Mouse (Mus musculus) heart, adult 8-10 months (tissue): ENCODE results near the gene Bcan. TPM values are rescaled to one million over a fixed set of nuclear protein-coding genes. Genes with fewer than 3 reads are reported as not detected.
A peak's percentile ranks its signal among the peaks of the same experiment; 100 is the strongest.

Experiments used
- DNase-seq: peaks from one replicate; pipeline ENCODE4 v3.0.0; 2022; ENCODE audit warnings: low spot score
- total RNA-seq, 4 experiments: library from RNA; stranded (reverse); gene quantifications; 2 replicates each; pipeline ENCODE4 v1.2.4; 2022

Bcan gene
- total RNA-seq, 4 experiments from 2014 or later = 0.09 to 0.69 (median 0.27) TPM; not detected in 1

DNA sequence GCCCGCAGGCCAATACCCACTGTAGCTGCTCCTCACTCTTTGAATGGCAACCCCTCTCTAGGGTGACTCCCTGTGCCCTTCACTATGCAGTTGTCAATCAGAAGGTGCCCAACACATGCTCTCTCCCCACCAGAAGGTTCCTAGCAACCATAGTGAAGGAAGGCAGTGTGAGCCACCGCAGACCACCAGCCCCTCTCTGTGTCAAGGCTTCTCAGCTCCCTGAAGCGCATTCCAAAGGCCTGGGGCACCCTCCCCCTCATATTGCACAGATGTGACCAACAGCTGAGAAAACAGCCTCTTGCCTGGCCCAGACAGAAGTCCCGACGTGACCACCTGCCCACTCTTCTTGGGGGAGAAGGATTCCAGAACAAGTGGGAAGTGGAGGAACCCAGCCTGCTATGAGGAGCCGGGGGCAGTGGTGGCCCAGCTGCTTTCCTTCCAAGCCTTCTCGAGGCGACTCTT lies 27.8 kb downstream of the Bcan start:
- DNase-seq = no peak

DNA sequence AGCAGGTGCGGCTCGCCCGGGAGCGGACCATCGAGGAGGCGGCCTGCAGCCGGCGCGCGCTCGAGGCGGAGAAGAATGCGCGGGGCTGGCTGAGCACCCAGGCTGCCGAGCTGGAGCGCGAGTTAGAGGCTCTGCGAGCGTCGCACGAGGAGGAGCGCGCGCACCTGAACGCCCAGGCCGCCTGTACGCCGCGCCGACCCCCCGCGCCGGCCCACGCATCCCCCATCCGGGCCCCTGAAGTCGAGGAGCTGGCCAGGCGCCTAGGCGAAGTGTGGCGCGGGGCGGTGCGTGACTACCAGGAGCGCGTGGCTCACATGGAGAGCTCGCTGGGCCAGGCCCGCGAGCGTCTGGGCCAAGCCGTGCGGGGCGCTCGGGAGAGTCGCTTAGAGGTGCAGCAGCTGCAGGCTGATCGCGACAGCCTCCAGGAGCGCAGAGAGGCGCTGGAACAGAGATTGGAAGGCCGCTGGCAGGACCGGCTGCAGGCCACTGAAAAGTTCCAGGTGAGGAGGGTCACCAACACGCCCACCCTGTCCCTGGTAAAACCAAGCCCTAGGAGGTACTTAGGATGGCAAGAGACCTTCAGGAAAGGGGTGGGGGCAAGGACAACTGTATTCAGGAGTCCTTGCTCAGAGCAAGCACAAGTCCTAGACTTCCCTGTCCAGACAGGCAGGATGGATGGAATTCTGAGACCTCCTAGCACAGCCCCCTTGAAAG lies 28.4 kb downstream of the Bcan start:
- no peak for DNase-seq

DNA sequence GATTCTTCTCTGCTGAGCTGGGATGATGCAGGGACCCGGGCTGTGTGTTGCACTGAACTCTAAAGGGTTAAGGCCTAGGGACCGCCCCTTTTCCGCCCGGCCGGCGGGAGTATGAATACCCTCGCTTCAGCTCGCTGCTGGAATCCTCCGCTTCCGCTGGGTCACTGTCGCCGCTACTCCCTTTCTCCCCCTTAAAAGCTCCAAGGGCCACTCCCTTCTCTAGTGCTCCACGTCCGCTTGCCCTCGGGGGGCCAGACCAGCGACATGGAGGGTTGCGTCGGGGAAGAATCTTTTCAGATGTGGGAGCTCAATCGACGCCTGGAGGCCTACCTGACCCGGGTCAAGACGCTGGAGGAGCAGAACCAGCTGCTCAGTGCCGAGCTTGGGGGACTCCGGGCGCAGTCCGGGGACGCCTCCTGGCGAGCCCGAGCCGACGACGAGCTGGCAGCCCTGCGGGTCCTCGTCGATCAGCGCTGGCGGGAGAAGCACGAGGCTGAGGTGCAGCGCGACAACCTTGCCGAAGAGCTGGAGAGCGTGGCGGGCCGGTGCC lies 29.0 kb downstream of the Bcan start, which contains the start of gene Nes:
Gene Nes, plus strand, starts transcription at position 140 of the 550 bp plus-strand sequence.
- DNase-seq = peak; percentile 82

DNA sequence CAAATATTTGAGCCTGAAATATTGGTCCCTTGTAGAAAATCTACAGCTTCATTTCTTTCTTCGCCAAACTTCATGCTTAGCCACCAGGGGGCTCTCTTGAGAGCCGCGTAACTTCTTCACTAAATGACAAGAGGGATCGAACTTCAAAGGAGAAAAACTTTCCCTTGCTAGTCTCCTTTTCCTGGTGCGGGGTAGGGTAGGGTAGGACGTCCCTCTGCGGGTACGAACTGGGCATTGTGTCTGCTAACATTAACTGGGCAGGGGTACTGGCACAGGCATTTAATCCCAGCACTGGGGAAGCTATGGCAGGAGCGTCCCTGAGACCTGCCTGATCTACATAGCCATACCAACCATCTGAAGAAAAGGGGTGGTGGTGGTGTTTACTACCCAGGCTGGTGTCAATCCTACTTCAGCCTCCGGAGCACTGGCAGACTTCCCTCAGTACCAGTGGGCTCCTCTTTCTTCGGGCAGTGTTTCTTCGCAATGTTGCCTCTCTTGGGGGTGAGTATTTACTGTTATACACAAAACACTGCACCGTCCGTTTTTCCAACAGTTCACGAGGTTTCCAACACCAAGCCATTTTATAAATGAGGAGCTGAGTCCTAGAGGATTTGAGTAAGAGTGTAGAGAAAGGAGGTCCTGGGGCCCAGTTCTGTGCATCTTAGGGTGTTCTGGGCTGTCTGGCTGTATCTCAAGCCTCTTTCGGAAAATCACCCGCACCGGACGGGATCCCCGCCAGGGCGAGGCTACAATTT lies 29.7 kb downstream of the Bcan start:
- peak; percentile 69 for DNase-seq

DNA sequence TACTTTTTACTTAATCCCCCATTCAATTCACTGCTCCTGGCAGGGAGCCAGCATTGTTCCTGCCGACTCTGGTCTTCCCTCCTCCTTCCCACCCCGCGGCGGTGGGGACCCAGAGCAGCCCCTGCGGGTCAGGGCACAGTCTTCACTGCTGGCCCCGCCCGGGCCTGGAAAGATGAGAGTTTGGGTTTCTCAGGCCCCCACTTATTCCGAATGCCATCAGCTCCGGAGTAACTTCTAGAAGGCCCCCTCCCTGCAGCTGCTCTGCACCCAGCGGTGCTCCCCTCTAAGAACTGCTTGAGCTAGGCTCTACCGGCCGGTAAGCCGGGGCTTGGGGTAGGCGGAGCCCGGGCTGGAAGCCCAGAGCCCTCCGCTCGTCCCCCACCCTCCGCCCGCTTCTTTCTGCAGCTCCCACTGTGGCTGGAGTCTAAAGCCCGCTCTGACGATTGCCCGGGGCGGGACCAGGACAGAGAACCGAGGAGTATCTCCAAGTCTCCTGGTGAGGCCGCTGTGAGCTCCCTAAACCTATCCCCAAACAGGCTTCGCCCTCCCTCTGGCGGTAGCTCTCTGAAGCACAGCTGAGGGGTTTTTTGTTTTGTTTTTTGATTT lies 39.3 kb downstream of the Bcan start:
- peak; percentile 85 for DNase-seq

DNA sequence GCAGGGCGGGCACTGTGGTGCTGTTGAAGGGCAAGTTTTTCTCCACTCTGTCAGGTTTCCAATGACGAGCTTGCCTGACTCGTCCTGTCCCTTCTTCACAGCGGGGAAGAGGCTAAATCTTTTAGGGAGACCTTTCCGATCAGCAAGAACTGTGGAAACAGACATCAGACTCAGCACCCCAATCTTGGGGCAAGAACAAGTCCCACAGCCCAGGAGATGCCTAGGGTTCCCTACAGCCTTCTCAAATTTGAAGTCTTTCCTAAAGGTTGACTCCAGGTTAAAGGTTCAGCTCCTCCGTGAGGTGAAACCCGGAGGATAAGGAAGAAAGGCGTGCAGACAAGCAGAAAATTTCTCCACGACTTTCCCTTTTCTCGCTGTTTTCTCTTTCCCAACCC lies 39.8 kb downstream of the Bcan start:
- DNase-seq = no peak

DNA sequence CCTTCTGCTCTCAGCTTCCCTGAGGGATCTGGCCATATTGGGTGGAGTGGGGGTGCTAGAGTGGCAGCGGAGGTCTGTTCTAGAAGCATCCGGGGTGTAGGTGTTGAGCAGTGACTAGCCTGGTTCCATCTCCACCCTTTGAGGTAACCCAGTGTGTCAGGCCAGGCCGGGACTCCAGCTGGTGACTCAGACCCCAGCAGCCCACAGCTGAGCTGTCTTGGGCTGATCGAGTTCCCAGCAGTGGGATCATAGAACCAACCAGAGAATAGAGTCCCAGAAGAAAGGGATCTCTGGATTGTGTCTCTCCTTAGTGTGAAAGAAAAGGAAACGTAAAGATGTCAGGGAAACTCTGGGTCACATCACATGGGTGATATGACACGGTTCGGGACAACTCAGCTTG lies 40.7 kb downstream of the Bcan start:
- DNase-seq = no peak

DNA sequence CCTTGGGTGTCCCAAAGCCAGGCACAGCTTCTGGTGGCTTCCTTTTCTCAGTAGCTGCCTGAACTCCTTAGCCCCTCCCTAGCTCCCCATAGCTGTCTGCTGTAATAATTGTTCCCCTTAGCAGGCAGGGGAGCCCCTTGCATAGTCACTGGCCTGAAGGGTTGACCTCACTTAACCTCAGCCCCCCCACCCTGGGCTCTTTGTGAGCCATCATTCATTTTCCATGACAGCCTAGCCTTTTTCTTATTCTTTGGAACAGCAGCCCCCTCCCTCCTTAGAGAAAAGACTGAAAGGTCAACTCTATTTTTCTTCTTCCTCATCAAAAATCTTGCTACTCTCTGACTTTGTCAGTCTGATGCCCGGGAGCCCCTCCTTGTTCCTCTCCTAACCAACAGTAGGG lies 41.1 kb downstream of the Bcan start:
- no peak for DNase-seq

DNA sequence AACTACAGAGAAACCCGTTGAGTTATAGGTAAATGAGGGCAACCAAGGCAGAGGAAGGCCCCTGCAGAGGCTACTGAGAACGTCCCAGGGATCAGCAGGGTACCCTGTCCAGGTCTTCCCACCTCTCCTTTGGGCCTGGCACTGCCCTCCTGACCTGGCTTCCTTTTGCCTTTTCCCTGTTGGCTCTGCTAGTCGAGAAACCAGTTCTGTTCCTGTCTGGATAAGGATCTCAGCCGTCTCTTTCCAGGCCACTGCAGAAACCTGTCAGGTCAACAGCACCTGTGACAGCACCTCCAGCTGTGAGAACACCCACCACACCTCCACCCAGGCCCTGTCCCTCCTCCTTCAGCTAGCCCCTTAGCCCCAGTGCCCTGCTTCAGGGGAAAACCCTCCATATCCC lies 41.6 kb downstream of the Bcan start:
- DNase-seq = no peak

DNA sequence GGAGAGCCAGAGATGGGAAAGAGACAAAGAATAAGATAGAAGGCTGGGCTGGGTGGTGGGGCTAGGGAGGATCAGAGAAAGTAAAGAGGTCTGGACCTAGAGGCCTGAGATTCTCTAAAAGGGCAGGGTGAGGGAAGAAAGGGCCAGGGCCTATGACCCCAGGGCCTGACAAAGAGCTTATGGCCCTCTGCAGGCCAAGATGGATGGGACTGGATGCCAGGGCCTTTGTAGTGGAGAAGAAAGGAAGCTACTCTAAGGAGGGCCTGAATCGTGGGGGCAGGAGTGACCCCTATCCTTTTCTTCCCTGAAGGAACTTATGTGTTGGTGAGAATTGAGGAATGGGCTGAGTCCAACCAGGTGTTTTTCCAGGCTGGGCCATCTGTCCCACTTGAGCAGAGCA lies 42.0 kb downstream of the Bcan start:
- no peak for DNase-seq

DNA sequence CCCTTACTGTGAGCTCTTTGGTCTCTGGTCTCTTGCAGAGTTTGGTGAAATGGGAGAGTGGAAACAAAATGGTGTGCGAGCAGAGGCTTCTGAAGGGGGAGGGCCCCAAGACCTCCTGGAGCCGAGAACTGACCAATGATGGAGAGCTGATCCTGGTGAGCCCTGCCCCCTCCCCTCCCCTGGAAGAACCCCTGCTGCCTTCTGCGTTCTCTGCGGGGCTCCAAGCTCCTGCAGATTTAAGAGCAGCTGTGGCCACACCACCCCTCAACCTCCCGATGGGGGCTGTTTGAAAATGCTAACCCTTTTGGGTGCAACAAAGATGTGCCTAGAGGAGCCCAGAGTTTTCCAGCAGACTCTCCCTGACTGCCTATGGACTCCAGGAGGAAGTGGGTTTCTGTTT lies 47.6 kb downstream of the Bcan start:
- no peak for DNase-seq

DNA sequence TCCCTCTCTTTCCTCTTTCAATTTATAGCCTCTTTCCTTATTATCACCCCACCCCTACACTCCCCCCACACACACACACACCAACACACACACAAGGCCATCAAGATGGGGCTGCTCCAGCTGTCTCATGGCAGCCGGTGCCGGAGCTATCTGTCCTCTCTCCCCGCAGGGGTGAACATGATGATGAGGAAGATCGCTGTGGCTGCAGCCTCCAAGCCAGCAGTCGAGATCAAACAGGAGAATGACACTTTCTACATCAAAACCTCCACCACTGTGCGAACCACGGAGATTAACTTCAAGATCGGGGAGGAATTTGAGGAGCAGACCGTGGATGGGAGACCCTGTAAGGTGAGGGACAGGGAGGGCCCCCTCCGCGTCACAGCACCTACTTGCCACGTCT lies 48.1 kb downstream of the Bcan start:
- no peak for DNase-seq

DNA sequence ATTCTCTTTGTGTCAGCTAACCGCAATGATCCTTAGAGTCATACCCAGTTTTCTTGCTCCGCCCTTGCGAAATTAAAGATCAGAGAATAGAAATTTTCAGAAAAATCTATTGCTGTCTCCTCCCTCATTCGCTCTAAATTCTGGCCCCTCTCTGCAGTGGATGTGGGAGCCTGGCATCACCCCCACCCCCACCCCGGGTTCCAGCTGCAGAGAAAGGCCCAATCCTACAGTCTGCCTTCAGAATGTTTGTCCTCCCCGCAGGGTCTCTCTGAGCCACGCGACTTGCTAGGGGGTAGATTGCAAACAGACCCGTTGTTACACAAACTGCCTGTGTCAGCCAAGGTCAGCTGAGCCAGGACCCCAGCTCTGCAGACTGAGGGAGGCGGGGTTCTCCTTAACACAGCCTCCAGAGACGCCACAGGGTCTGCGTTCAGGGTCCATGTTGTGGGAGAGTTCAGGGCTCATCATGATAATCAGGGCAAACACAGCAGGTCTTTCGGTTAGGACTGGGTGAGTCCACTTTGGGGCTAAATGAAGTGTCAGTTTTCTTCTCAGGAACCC lies 50.0 kb downstream of the Bcan start:
- DNase-seq = no peak

DNA sequence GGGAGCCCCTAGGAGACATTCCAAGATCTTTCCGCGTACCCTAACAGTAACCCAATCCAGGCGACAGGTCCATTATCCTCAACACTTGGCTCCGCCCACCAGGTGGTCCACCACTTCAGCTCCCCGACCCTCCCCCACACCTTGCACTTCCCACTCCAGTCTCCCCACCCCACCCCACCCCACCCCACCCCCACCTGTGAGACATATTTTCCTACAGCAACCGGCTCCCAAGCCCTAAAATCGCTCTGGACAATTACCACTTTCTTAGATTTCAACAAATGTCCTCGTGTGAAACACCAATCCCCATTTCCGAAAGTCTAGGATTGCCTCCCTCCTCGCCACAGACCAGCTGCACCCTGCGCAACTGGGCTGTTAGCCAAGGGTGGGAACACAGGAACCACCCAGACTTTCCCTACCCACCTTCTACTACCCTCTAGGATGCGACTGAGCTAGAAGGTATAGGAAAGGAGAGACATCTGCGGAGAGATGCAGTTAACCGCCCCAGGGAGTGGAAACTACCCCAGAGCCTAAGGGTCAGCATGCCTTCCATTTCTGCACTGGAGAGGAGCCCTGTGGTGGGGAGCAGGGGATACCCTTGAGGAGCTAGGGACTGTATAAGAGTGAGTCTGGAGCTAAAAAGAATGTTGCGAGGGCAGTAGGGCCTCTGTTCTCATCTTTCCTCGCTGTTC lies 50.6 kb downstream of the Bcan start:
- no peak for DNase-seq

DNA sequence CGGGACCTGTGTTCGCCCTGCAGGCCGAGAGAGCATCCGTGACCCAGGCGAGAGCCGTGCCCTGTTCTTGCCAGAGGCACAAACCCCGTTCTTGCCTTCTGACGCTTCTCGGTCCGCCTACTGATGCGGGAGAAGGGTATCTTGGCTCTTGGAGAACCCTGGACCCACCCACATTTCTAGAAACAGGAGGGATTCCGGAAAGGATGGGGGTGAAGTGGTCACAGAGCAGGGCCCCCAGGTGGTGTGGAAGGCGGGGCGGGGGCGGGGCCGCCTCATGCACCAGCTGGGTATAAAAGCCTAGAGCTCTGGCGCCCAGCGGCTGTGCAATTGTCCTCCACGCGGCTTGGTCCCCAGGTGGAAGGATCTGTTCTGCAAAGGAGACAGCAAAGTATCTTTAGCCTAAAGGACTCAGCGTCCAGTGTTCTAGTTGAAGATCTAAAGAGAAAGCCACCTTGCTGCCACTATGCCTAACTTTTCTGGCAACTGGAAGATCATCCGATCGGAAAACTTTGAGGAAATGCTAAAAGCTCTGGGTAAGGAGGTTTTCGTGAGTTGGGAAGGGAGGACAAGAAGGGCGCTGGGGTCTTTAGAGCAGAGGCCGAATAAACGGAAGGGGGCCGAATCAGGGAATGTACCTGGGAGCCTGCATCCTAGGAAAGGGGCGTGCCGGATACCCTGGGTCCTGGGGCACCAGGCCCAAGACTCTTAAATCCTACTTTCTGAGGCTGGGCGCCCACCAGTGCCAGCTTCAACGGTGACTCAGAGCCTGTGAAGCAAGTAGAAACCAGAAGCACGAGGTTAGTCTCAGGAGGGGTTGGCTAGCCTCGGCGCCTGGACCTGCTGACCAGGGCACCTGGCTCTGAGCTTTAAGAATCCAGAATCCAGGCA lies 51.4 kb downstream of the Bcan start, which contains the start of gene Crabp2:
Gene Crabp2, plus strand, starts transcription at position 289 of the 888 bp plus-strand sequence.
- no peak for DNase-seq

DNA sequence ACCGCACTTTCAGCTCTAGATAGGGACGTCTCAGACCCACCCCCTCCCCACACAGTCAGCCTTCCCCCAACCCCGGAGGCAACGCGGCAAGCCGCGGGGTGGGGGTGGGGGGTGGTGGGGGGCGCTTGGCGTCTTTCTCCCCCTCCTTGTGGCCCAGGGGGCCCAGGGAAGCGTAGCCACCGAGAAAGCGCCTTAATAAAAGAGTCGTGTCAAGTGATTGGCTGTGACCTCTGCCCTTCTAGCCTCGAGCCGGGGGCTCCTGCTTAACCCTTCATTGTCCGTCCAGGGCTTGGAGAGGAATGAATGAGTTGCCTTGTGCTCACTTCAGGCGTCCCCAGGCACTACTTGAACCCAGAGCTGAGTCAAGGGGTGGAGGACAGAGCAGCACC lies 52.2 kb downstream of the Bcan start:
- no peak for DNase-seq

DNA sequence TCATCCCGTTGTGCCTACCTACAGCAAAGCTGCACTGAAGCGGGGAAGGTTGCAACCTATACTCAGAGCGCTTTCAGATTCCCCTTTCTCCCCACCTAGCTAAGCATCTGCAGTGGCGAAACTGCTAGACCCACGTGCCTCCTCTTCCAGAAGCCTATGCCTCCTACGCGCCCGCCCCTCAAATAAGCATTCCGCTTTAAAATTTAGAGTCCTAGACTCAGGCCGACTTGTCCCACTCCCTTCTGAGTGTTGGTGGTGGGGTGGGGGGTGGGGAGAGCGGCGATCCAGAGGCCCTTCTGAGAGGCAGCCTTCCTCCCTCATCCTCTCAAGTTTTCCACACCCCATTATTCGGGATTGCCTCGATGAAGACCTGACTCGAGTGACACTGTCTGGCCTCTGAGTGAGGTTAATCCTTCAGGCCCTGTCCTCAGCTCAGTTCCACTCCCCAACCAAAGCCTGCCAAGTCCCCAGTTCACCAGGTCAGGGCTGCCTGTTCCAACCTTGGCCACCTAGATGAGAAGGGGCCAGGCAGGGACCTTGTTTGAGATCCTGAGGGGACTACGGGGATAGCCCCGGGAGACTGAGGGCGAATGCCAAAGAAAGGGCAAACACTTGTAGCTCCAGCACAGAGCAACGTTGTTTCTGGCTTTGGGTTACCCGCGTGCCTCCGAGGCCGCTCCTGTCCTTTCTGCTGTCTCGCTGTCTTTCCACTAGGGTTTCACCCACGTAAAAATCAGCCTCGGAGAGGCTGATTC lies 52.8 kb downstream of the Bcan start:
- no peak for DNase-seq

DNA sequence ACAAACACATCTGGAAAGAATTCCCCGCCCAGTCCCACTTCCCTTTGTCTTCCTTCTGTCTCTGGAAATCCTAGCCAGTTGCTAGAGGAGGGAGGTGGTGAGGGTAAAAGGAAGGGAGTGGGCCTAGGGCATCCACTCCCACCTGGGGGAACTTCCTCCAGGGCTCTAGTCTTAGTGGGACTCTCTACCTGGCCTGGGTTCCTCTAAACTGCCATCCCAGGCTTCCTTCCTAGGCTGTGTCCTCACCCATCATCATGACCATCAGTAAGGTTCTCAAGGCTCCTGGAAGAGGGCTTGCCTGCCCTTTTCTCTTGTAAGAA lies 53.5 kb downstream of the Bcan start:
- no peak for DNase-seq

DNA sequence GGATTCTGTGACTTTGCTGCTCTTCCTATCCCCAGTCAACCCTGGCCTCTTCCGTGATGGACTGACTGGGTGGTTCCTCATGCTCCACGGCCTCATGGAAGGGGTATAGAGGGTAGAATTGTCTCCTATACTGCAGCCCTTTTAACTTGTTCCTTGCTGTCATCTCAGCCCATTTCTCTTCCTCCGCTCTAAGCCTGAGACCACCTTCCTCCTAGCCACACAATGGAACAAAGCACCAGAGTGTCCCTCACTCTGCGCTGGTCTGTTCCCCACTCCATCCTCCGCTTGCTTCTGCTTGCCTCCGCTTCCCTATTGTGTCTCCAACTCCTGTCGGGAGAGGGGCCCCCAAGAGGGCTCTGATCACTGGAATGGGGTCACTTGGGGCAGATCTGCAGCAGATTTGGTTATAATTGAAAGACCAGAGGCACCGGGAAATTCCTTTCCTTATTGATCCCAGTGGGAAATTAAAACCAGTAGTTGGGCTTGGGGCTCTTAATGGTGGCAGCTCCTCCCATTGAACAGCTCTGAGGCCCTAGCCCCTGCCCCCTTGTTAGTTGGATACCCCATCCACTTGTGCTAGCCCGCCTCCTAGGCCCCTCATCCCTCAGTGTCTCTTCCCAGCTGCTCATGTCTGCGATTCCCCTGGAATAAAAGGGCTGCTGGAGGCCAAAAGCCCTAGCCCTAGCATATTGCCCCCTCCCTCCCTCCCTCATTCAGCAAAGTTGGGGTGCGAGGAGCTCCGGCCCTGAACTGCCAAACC lies 54.1 kb downstream of the Bcan start:
- no peak for DNase-seq
